Comparison of ENCODE assay signal across 15 mouse cellular contexts in the genomic region with DNA sequence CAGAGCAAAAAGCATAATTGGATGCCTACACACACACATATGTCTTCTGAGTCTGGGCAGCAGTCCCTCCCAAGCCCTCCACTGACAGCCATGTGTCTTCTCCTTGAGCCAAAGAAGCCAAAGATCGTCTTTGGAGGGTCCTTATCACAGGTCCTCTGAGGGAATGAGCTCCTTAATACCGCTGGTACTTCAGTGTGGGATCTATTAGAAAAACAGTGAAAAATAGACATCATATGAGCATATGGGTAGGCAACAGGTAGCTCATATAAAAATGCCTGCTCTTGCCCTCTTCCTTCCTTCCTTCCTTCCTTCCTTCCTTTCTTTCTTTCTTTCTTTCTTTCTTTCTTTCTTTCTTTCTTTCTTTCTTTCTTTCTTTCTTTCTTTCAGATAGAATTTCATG. TPM values are rescaled to one million over a fixed set of nuclear protein-coding genes. Genes with fewer than 3 reads are reported as not detected.
DNase-seq lines count a peak whose midpoint lies in the region; ATAC-seq and TF ChIP-seq lines count a peak whose summit lies in the region.
"Not testable (repeated sequence)": the region's sequence is repeated elsewhere in the genome, so short reads cannot be mapped to it uniquely, and the experiment has no call there.
"Had no signal": no experiment of that assay in that cellular context is flagged by ENCODE, and none has a peak within 500 bp of the region (broad histone marks: within the 10 kb centered on the region; RNA-seq: fewer than 3 reads in every experiment).

No protein-coding gene starts in this region.

- H3K36me3 ChIP-seq in erythroblast, embryonic 14.5 days (ENCODE audit: control insufficient read depth), result peaks cover 42% of the 10 kb centered on the region
- H3K36me3 ChIP-seq in heart, embryonic 11.5 days (ENCODE audit: control insufficient read depth, insufficient read depth, low read length); liver, embryonic 11.5 days (ENCODE audit: control insufficient read depth, insufficient read depth, low read length); liver, embryonic 14.5 days (replicated peaks; ENCODE audit: control insufficient read depth, insufficient read depth, low read depth); liver, postnatal 0 days (replicated peaks; ENCODE audit: insufficient read depth, low read length); stomach, embryonic 15.5 days: not testable (repeated sequence)

- H3K9ac ChIP-seq in heart, embryonic 11.5 days (ENCODE audit: low read depth, low read length); stomach, embryonic 15.5 days: not testable (repeated sequence)
- peak overlapping the region; percentile 55 for H3K9ac ChIP-seq in liver, embryonic 11.5 days (ENCODE audit: low read depth, low read length)
- peak overlapping the region; percentile 81 for H3K9ac ChIP-seq in liver, embryonic 14.5 days (replicated peaks)
- H3K9ac ChIP-seq in liver, postnatal 0 days (replicated peaks), result peak overlapping the region; percentile 58

- H3K9me3 ChIP-seq in erythroblast, embryonic 14.5 days (ENCODE audit: control insufficient read depth, low read length); heart, embryonic 11.5 days (replicated peaks; ENCODE audit: control insufficient read depth, low read length); liver, embryonic 11.5 days (ENCODE audit: control insufficient read depth, low read length); liver, embryonic 14.5 days (ENCODE audit: control insufficient read depth, low read length); liver, postnatal 0 days (ENCODE audit: low read length); stomach, embryonic 15.5 days: not testable (repeated sequence)

- not testable (repeated sequence) for H3K4me2 ChIP-seq in heart, embryonic 11.5 days; stomach, embryonic 15.5 days
- H3K4me2 ChIP-seq in liver, embryonic 11.5 days, result peak overlapping the region; percentile 43
- peak overlapping the region; percentile 47 for H3K4me2 ChIP-seq in liver, embryonic 14.5 days (ENCODE audit: low read depth)
- peak overlapping the region; percentile 23; the same call in 1 of the 2 replicates for H3K4me2 ChIP-seq in liver, postnatal 0 days (ENCODE audit: low read depth, low read length)

- peak overlapping the region; percentile 67 for H3K4me3 ChIP-seq in erythroblast, embryonic 14.5 days (replicated peaks)
- not testable (repeated sequence) for H3K4me3 ChIP-seq in heart, embryonic 11.5 days (ENCODE audit: low read depth, low read length); stomach, embryonic 15.5 days (replicated peaks)
- peak overlapping the region; percentile 32 for H3K4me3 ChIP-seq in liver, embryonic 11.5 days (ENCODE audit: low read depth, low read length)
- H3K4me3 ChIP-seq in liver, embryonic 14.5 days (ENCODE audit: insufficient read depth in 1 of 2, low read depth in 2 of 2, low read length in 2 of 2), result peak overlapping the region; percentile 55 to 56
- H3K4me3 ChIP-seq in liver, postnatal 0 days (ENCODE audit: low read depth, low read length), result peak overlapping the region; percentile 32

- H3K27ac ChIP-seq in heart, embryonic 11.5 days (ENCODE audit: low read depth, low read length), result 0 out of 2 replicates have a peak overlapping the region, but pooled peaks have one; percentile 15
- H3K27ac ChIP-seq in liver, embryonic 11.5 days (ENCODE audit: low read depth, low read length), result peak overlapping the region; percentile 71
- peak overlapping the region; percentile 95 for H3K27ac ChIP-seq in liver, embryonic 14.5 days
- H3K27ac ChIP-seq in liver, postnatal 0 days (ENCODE audit: low read depth), result peak overlapping the region; percentile 85
- H3K27ac ChIP-seq in stomach, embryonic 15.5 days, result not testable (repeated sequence)

- peak; percentile 83 for DNase-seq in c-Kit-negative CD71-positive TER-119-positive erythroid progenitor cells, embryonic 14.5 days (ENCODE audit: low read depth, low spot score)
- not testable (repeated sequence) for DNase-seq in liver, embryonic 11.5 days (ENCODE audit: low spot score); liver, postnatal 0 days
- DNase-seq in liver, embryonic 14.5 days (ENCODE audit: low read depth in 3 of 3, low spot score in 3 of 3), result peak; percentile 67 to 82 (median 75)

- not testable (repeated sequence) for ATAC-seq in heart, embryonic 11.5 days (replicated peaks; ENCODE audit: insufficient number of reproducible peaks, low FRiP score, low TSS enrichment)
- ATAC-seq in liver, embryonic 11.5 days (replicated peaks; ENCODE audit: low FRiP score), result peak; percentile 4
- ATAC-seq in liver, embryonic 14.5 days (ENCODE audit: insufficient read depth), result peak; percentile 21
- ATAC-seq in liver, postnatal 0 days, result 0 out of 2 replicates have a peak, but pooled peaks have one; percentile 2
- ATAC-seq in stomach, embryonic 15.5 days (ENCODE audit: insufficient read depth, low FRiP score, low read depth), result peak; percentile 16; the same call in 1 of the 2 replicates

- TF ChIP-seq CTCF in liver, embryonic 14.5 days (IDR thresholded peaks at IDR 0.05; ENCODE audit: low read depth); liver, postnatal 0 days (IDR thresholded peaks at IDR 0.05; ENCODE audit: low read depth): not testable (repeated sequence)

- not testable (repeated sequence) for H3K27me3 ChIP-seq in erythroblast, embryonic 14.5 days (ENCODE audit: control insufficient read depth); liver, embryonic 11.5 days (replicated peaks; ENCODE audit: control insufficient read depth, insufficient read depth, low read length); liver, embryonic 14.5 days (ENCODE audit: control insufficient read depth, insufficient read depth, low read length); liver, postnatal 0 days (ENCODE audit: insufficient read depth, low read length); stomach, embryonic 15.5 days (replicated peaks)
- H3K27me3 ChIP-seq in heart, embryonic 11.5 days (ENCODE audit: control insufficient read depth, insufficient read depth, low read length), result peaks cover 20% of the 10 kb centered on the region

- peaks cover 66% of the 10 kb centered on the region for H3K4me1 ChIP-seq in erythroblast, embryonic 14.5 days (ENCODE audit: control insufficient read depth)
- H3K4me1 ChIP-seq in heart, embryonic 11.5 days (ENCODE audit: control insufficient read depth, insufficient read depth, low read length); stomach, embryonic 15.5 days: not testable (repeated sequence)
- peaks cover 13% of the 10 kb centered on the region for H3K4me1 ChIP-seq in liver, embryonic 11.5 days (replicated peaks; ENCODE audit: control insufficient read depth, insufficient read depth, low read length)
- H3K4me1 ChIP-seq in liver, embryonic 14.5 days (replicated peaks; ENCODE audit: control insufficient read depth in 2 of 2, insufficient read depth in 2 of 2, low read length in 1 of 2), result peaks cover 41 to 48% of the 10 kb centered on the region in 2 experiments
- H3K4me1 ChIP-seq in liver, postnatal 0 days (ENCODE audit: insufficient read depth), result peaks cover 18% of the 10 kb centered on the region

- peak; percentile 57 for TF ChIP-seq EP300 in liver, embryonic 14.5 days (IDR thresholded peaks at IDR 0.05; ENCODE audit: low read depth)
- TF ChIP-seq EP300 in liver, postnatal 0 days (IDR thresholded peaks at IDR 0.05; ENCODE audit: low read depth), result not testable (repeated sequence)

- 35% methylated on average over 2 of the region's 2 CpGs for WGBS in heart, embryonic 11.5 days (ENCODE audit: insufficient replicate concordance)
- 34% methylated on average over 2 of the region's 2 CpGs for WGBS in liver, embryonic 11.5 days
- WGBS in liver, embryonic 14.5 days (ENCODE audit: insufficient replicate concordance), result 7% methylated on average over 2 of the region's 2 CpGs
- whole genome bisulfite sequencing in liver, postnatal 0 days (ENCODE audit: insufficient replicate concordance), result 37% methylated on average over 2 of the region's 2 CpGs
- WGBS in stomach, embryonic 15.5 days, result 58% methylated on average over 2 of the region's 2 CpGs

RNA-seq across cellular contexts. Expression of a gene that starts 1.3 kb away (rescaled TPM):
- 387,305 and 409,151 TPM in 2 replicates for polyA plus RNA-seq in erythroblast, embryonic 14.5 days (2012)
- 8,943 and 11,032 TPM in 2 replicates for polyA plus RNA-seq in heart, embryonic 11.5 days (2014; fragmentation: Nextera tagmentation; extraction: Ambion mirVana)
- 12,698 and 12,741 TPM in 2 replicates for polyA plus RNA-seq in liver, embryonic 11.5 days (2014; fragmentation: Nextera tagmentation; extraction: Ambion mirVana)
- polyA plus RNA-seq in liver, embryonic 14.5 days (2012; rRNA removed), result 26,041 and 60,430 TPM in 2 replicates
- 70,707 and 74,513 TPM in 2 replicates for polyA plus RNA-seq in liver, embryonic 14.5 days (2014; fragmentation: Nextera tagmentation; extraction: Ambion mirVana)
- polyA plus RNA-seq in liver, postnatal 0 days (2015; fragmentation: Nextera tagmentation; extraction: Ambion mirVana), result 32,136 and 32,798 TPM in 2 replicates
- polyA plus RNA-seq in stomach, embryonic 15.5 days (2015; fragmentation: Nextera tagmentation; extraction: Ambion mirVana), result 4,810 and 9,460 TPM in 2 replicates

RNA-seq across cellular contexts. Expression of a gene that starts 2.2 kb away (rescaled TPM):
- 7.5 and 8.6 TPM in 2 replicates for polyA plus RNA-seq in erythroblast, embryonic 14.5 days (2012)
- 23.0 and 24.4 TPM in 2 replicates for polyA plus RNA-seq in heart, embryonic 11.5 days (2014; fragmentation: Nextera tagmentation; extraction: Ambion mirVana)
- polyA plus RNA-seq in liver, embryonic 11.5 days (2014; fragmentation: Nextera tagmentation; extraction: Ambion mirVana), result 43.6 and 45.8 TPM in 2 replicates
- 127 and 156 TPM in 2 replicates for polyA plus RNA-seq in liver, embryonic 14.5 days (2012; rRNA removed)
- 157 and 161 TPM in 2 replicates for polyA plus RNA-seq in liver, embryonic 14.5 days (2014; fragmentation: Nextera tagmentation; extraction: Ambion mirVana)
- 70.9 and 75.1 TPM in 2 replicates for polyA plus RNA-seq in liver, postnatal 0 days (2015; fragmentation: Nextera tagmentation; extraction: Ambion mirVana)
- 4.5 and 8.8 TPM in 2 replicates for polyA plus RNA-seq in stomach, embryonic 15.5 days (2015; fragmentation: Nextera tagmentation; extraction: Ambion mirVana)
- polyA plus RNA-seq: activated CD4-positive, CD25-positive, alpha-beta regulatory T cell, adult 4 months; C2C12; CD4-positive, CD25-positive, alpha-beta regulatory T cell, adult 4 months had no signal

RNA-seq across cellular contexts. Expression of a gene that starts 8.4 kb away (rescaled TPM):
- polyA plus RNA-seq in erythroblast, embryonic 14.5 days (2012), result 158 and 188 TPM in 2 replicates
- 9,744 and 12,458 TPM in 2 replicates for polyA plus RNA-seq in heart, embryonic 11.5 days (2014; fragmentation: Nextera tagmentation; extraction: Ambion mirVana)
- polyA plus RNA-seq in liver, embryonic 11.5 days (2014; fragmentation: Nextera tagmentation; extraction: Ambion mirVana), result 4,144 and 4,673 TPM in 2 replicates
- polyA plus RNA-seq in liver, embryonic 14.5 days (2012; rRNA removed), result 32.1 and 38.8 TPM in 2 replicates
- polyA plus RNA-seq in liver, embryonic 14.5 days (2014; fragmentation: Nextera tagmentation; extraction: Ambion mirVana), result 74.9 and 85.3 TPM in 2 replicates
- 5.6 and 6.3 TPM in 2 replicates for polyA plus RNA-seq in liver, postnatal 0 days (2015; fragmentation: Nextera tagmentation; extraction: Ambion mirVana)
- polyA plus RNA-seq in stomach, embryonic 15.5 days (2015; fragmentation: Nextera tagmentation; extraction: Ambion mirVana), result 61.7 and 62.6 TPM in 2 replicates
- polyA plus RNA-seq: activated CD4-positive, CD25-positive, alpha-beta regulatory T cell, adult 4 months; C2C12; CD4-positive, CD25-positive, alpha-beta regulatory T cell, adult 4 months; gonadal fat pad, adult 2 months; heart, adult 2 months had no signal

RNA-seq across cellular contexts. Expression of a gene that starts 11.7 kb away (rescaled TPM):
- 130,484 and 191,888 TPM in 2 replicates for polyA plus RNA-seq in erythroblast, embryonic 14.5 days (2012)
- polyA plus RNA-seq in heart, embryonic 11.5 days (2014; fragmentation: Nextera tagmentation; extraction: Ambion mirVana), result 18,841 and 22,217 TPM in 2 replicates
- polyA plus RNA-seq in liver, embryonic 11.5 days (2014; fragmentation: Nextera tagmentation; extraction: Ambion mirVana), result 25,282 and 25,421 TPM in 2 replicates
- polyA plus RNA-seq in liver, embryonic 14.5 days (2012; rRNA removed), result 214,511 and 362,158 TPM in 2 replicates
- 162,484 and 169,597 TPM in 2 replicates for polyA plus RNA-seq in liver, embryonic 14.5 days (2014; fragmentation: Nextera tagmentation; extraction: Ambion mirVana)
- 64,656 and 66,091 TPM in 2 replicates for polyA plus RNA-seq in liver, postnatal 0 days (2015; fragmentation: Nextera tagmentation; extraction: Ambion mirVana)
- 12,213 and 21,597 TPM in 2 replicates for polyA plus RNA-seq in stomach, embryonic 15.5 days (2015; fragmentation: Nextera tagmentation; extraction: Ambion mirVana)
- polyA plus RNA-seq: C2C12 had no signal

RNA-seq across cellular contexts. Expression of a gene that starts 15.3 kb away (rescaled TPM):
- polyA plus RNA-seq in erythroblast, embryonic 14.5 days (2012), result 0.09 and 1.1 TPM in 2 replicates
- 0.64 and 1.2 TPM in 2 replicates for polyA plus RNA-seq in heart, embryonic 11.5 days (2014; fragmentation: Nextera tagmentation; extraction: Ambion mirVana)
- polyA plus RNA-seq in liver, embryonic 11.5 days (2014; fragmentation: Nextera tagmentation; extraction: Ambion mirVana), result 0.47 and 0.92 TPM in 2 replicates
- 7.8 and 9.1 TPM in 2 replicates for polyA plus RNA-seq in liver, embryonic 14.5 days (2012; rRNA removed)
- 7.9 TPM in 2 replicates for polyA plus RNA-seq in liver, embryonic 14.5 days (2014; fragmentation: Nextera tagmentation; extraction: Ambion mirVana)
- polyA plus RNA-seq in liver, postnatal 0 days (2015; fragmentation: Nextera tagmentation; extraction: Ambion mirVana), result 3.0 and 4.4 TPM in 2 replicates
- 0.89 and 1.3 TPM in 2 replicates for polyA plus RNA-seq in stomach, embryonic 15.5 days (2015; fragmentation: Nextera tagmentation; extraction: Ambion mirVana)
- polyA plus RNA-seq: activated CD4-positive, CD25-positive, alpha-beta regulatory T cell, adult 4 months; CD4-positive, CD25-positive, alpha-beta regulatory T cell, adult 4 months; embryonic facial prominence, embryonic 10.5 days; heart, embryonic 10.5 days; hindbrain, embryonic 10.5 days had no signal

Comparison
In these comparisons a context has a peak if more than half of its experiments do, and no peak if none do; other contexts are left out.
1. RNA of a gene that starts 8.4 kb away (polyA plus RNA-seq): 9,744 to 12,458 TPM in heart, embryonic 11.5 days and 4,144 to 4,673 TPM in liver, embryonic 11.5 days; 158 to 188 TPM in erythroblast, embryonic 14.5 days, 32.1 to 85.3 TPM in liver, embryonic 14.5 days, 61.7 to 62.6 TPM in stomach, embryonic 15.5 days and 5.6 to 6.3 TPM in liver, postnatal 0 days; every median in the first group is over 10 times any median in the second.